Mouse (Mus musculus) T-helper 17 cell (primary cell): ENCODE measurements around the gene Gm21973.

Experiments used
- in situ Hi-C, 2 experiments: fragments of 300-600 bp; cut with MboI, MseI; formaldehyde crosslinking; loops; 1 replicate in 1 of 2; 2 replicates in 1 of 2; pipeline ENCODE4 v1.15.1; 2025; ENCODE audit warnings: high pct_unique_total_duplicates in 2 of 2

The Gm21973 gene

DNA sequence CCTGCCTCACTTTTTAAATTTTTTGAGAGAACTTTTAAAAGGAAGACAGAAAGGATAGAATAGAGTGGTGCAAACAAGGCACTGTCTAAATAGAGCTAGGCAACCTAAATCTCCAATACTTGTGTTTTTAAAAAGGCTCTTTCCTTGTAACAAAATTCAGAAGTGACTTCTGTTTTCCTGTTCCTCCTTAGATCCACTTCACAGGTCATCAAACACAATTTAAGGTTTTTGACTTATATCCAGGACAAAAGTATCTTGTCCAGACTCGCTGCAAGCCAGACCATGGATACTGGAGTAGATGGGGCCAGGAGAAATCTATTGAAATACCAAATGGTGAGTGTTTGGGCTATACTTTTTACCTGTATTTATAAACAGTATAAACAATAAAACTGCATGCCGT lies at the start of gene Gm21973:
Gene Gm21973, plus strand, starts transcription at position 301 of the 400 bp plus-strand sequence.
- in situ Hi-C loops: no loop called here

DNA sequence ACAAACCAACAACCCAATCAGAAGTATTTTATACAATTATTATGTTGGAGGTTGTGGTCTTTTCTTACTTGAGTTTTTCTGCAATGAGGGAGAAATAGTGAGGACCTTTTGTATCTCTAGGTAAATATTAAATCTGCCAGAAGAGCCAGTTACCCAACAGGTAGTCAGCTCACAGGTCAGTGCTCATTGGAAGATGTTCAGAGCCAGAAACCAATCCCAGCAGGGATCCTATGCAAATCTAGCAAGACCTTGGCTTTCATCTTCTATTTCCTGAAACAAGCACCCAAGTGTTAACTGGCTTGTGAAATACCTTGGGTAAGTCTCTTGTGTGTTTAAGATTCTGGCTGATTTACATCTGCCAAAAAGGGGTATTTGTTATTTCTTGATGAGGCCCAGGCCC lies 48.8 kb upstream of the Gm21973 start:
- in situ Hi-C loops: loop anchor here in 1 of 2 experiments (5.0 kb wide), 1 partner anchor 71 kb away; no protein-coding TSS in a partner anchor

DNA sequence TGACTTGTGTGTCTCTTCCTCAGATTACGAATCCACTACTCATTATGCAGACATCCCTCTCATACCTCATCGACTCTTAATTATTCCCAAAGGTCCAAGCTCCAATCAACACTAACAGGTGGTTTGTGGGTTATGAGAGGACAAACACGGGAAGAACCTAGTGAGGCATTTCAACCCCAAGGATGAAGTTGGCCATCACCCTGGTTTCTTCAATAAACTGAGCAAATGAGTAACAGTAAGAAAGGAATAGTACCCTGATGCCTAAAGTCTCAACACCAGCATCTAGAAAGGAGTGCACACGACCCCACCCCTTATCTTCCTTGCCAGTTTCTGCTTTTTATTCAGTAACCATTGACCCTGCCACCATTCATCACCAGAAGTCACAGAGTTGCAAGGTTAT lies 47.7 kb upstream of the Gm21973 start:
- in situ Hi-C loops: loop anchor here in 1 of 2 experiments (5.0 kb wide), 1 partner anchor 70 kb away; no protein-coding TSS in a partner anchor

DNA sequence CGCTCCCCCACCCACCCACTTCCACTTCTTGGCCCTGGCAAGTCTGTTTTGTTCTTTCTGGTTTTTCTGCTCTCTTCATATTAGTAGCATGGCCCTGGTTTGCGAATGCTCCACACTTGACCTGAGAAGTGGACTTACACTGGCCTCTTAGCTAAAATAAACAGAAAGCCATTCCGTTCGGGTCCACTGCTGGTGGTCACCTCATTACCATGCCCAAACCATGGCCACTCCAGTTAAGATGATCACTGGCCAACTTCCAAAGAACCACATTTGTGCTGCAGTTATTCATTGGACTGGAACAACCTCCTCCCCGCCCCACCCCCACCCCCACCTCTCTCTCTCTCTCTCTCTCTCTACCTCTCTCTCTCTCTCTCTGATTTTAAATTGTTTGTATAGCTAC lies 43.6 kb upstream of the Gm21973 start:
- in situ Hi-C loops: no loop called here

DNA sequence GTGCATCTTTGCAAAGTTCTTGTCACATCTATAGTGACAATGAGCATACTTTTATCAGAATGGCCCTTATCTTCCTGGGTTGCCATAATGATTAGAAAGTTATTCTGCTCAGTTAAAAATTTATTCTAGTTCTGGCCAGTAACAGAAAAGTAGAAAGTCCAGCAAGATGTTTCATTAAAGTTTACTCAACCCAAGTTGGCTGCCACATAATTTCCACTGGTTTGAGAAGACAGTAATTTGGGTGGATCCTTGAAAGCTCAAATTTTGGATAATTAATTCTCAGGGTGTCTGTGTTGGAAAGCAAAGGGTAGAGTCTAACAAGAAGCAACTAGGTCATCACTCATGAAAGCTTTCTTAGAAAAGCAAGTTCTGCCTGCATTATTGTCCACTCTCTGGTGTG lies 41.5 kb upstream of the Gm21973 start:
- in situ Hi-C loops: no loop called here

DNA sequence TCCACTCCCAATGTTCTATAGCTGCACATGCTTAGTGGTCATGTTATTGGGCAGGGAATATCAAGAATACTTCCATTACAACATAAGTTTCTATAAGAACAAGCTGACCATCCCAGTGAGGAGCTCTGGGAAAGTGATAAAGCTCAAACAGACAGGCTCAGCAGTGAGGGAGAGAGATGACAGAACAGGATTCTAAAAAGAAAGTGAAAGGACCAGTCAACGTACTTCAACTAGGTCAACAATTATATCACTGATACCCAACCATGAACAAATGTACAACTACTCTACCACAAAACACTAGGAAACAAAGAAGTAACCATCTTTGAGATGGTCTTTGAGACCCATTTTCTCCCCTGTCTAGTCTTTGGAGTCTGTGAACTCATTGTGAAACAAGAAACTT lies 28.6 kb upstream of the Gm21973 start:
- in situ Hi-C loops: no loop called here

DNA sequence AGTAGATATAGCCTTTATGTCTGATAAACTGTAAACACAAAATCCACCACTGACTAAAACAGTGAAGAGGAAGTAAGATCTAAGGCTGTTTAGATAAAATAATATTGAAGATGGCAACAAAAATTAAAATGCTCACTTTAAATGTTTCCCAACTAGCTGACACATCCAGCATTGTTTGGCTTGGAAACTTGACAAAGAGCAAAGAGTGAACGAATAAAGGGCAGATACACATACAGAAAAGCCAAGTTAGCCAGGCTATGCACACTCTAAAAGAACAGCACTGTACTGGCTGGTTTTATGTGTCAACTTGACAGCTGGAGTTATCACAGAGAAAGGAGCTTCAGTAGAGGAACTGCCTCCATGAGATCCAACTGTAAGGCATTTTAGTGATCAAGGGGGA lies 27.1 kb upstream of the Gm21973 start:
- in situ Hi-C loops: no loop called here

DNA sequence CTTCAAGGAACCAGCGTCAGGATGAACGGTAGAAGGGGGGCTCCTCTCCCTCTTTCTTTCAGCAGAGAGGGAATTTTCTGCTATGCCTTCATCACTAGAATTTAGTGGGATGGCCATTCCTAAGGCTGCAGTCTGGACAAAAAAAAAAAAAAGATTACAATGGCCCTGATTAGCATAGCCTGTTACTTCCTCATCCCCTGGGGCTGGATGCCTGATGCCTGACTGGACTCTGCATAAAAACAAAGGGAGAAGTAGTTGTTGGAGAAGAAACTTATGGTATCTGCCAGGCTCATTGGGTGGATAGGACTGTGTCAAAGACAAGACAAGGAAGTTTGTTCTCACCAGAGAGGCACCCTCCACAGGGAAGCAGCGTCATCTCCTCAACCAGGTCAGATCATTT lies 25.7 kb upstream of the Gm21973 start:
- in situ Hi-C loops: no loop called here

DNA sequence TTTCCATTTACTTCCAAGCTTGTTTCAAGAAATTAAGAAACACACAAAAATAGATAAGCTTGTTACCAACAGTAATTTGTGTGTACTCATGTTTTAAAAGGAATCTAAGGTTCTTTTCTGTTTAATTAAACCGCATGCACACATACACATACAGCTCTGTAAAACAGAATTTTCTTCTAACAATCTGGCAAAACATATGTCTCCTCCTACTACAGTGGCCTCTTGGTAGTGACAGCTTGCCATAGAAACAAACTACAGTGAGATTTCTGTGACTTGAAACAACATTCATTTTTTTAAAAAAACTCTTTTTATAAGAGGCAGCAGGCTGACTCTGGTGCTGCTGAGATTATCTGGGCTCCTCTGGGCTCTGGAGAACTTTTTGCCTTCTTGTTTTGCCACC lies 18.7 kb upstream of the Gm21973 start:
- in situ Hi-C loops: loop anchor here (5.0 kb wide), 2 partner anchors 739 to 859 kb away; no protein-coding TSS in a partner anchor

DNA sequence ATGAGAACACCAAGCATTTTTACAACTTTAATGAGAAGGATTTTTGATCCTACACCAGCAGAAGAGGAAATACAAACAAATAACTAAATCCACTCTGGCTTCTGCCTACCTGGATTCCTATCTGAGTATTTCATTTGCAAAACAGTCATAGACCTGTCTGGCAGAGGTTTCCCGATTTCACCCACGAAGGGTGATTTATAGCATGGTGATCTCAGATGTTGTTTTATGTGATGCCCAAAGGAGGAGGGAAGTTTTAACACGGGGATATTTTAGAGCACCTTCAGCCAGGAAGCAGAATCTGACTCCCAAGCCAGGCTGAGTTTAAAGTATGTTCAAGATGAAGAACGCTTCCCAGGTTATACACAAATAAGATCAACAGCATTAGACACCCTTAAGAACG lies 13.4 kb upstream of the Gm21973 start:
- in situ Hi-C loops: loop anchor here in 1 of 2 experiments (10.0 kb wide), 2 partner anchors 427 to 857 kb away; no protein-coding TSS in a partner anchor

DNA sequence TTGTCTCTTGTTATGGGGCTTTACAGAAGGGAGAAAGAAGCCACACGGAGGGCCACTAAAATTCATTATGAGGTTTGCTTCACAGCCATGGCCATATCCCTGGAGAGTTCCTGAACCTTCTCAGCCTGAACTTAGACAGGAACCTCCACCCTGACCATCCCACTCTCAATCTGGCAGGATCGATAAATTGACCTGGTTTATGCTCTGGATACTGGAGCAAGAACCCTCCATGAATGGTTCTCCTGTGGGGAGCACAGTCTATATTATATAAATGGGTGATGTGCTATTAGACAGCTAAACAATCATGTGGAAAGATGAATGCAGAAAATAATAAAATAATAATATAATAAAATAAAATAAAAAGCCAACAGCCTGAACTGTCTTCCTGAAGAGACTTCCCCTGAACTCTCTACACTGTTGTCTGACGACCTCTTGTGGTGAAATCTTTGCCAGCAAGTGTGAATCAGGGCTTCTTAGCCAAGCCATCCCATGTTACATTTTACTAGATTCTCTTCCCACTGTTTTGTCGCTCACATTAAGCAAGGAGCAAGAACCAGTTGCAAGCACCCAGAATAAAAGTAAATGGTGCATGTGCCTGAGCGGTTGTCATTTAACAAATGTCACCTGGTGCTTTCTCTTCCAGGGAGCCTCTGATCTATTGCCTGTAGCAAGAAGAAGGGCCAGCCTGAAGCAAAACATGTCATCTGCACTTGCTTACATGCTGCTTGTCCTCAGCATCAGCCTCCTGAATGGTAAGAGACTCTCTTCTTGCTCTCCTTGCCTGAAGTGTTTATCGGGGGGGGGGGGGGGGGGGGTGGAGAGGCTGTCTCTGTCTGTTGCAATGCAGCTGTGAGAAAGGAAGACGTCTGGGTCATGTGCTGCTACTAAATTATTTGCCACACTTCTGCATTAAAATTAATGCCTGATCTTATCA lies 11.4 kb upstream of the Gm21973 start:
- in situ Hi-C loops: loop anchor here in 1 of 2 experiments (10.0 kb wide), 2 partner anchors 429 to 859 kb away; no protein-coding TSS in a partner anchor

DNA sequence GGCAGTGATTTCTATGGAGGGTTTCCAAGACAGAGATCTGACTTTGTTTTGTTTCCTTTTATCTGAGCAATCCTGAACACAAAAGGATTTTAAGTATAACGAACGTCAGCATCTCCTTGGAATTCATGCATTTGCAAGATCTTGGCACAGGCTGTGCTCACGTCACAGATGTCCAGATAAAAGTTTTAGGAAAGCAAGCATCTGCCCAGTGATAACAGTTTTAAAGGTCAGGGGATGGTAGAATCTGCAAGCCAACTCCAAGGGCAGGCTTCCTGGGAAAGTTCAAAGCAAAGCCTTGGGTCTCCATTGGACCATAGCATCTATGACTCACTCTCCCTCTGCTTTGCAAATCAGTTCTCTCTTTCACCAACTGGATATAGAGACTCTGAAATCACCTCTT lies 5.4 kb downstream of the Gm21973 start:
- in situ Hi-C loops: no loop called here

DNA sequence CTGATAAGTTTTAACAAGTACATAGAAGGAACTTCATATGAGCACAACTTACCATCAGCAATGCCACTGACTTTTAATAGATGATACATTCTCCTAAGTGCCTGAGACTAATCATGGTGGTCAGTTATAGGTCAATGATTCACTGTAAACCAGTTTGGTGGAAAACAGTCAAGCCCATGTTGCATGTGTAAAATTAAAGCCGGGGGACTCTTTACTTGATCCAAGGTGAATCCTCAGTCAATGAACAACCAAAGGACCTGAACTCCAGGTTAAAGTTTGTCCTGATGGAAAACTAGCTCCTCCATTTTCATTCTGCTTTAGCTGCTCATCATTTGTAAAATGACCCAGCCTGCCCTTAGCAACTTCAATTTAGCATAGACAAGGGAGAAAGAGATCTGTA lies 7.4 kb downstream of the Gm21973 start:
- in situ Hi-C loops: no loop called here

DNA sequence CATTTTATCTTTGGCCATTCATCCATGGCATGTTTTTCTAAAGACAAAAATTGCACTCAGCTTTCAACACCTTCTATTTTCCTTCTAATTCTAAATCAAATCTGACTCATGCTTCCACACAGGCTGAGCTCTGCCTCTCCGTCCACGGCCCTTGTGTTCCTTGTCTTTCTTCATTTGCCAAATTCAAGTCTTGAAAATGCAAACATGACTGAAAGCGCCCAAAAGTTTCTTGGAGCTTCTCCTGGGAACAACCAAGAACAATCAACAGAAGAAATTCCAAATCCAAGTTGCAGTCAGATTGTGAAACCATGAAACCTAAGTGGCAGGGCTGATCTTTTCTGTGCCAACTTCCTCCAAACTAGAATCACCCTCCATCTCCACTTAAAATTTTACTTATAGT lies 13.4 kb downstream of the Gm21973 start:
- in situ Hi-C loops: no loop called here

DNA sequence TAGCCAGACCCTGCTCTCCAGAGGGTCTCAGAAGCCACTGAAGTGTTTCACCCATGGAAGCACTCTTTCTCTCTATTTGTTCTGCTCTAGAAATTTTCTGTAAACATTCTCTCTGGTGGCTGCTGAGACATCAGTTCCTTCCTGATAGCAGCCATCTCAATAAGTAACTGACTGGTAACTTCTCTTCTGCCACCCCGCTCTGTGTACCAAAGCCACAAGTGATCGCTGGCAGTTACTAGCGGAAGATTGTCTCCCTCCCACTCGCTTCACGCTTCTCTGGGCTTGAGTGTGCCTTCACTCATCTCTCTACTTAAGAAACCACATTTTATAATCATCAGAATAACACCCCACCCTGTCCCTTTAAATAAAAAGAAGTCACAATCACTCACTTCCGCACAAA lies 21.9 kb downstream of the Gm21973 start:
- in situ Hi-C loops: loop anchor here in 1 of 2 experiments (5.0 kb wide), 1 partner anchor 70 kb away; no protein-coding TSS in a partner anchor

DNA sequence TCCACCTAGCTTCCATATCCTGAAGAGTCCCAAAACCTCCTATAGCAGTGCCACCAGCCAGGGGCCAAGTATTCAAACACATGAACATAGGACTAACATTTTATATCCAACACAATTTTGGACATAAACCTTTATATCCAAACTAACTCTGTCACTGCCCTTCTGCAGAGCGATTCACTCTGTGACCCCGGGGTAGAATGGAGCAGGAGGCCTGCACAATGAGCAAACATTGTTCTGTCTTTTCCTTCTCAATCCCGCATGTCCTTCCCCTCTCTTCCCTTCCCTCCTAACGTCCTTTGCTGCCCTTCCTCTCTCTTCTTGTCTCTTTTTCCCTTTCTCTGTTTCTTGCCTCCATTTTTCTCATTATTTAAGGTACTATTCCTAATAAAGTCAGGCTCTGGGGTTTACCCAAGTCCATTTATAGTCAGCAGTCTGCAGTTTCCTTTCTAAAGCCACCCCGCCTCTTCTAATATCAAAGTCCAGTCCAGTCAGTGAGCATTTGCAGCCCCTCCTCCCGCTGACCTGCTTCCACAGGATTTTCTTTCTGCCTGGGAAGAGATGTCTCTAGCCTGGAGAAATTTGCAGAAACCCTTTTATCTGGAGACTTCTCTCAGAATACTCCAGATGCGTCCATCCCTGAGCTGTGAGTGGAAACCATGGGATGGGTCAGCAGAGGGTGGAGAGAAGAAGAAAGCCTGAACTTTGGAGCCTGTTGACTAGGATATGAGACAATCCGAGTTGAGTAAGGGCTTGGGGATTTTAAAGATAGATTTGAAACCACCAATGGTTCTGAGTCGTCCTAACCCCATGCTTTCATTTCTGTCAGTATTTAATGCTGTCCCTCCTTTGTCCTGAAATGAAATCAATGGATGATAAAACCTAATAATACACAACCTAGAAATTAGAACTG lies 33.1 kb downstream of the Gm21973 start, which contains the start of gene Agxt2:
Gene Agxt2, plus strand, starts transcription at position 494 of the 910 bp plus-strand sequence.
- in situ Hi-C loops: no loop called here

DNA sequence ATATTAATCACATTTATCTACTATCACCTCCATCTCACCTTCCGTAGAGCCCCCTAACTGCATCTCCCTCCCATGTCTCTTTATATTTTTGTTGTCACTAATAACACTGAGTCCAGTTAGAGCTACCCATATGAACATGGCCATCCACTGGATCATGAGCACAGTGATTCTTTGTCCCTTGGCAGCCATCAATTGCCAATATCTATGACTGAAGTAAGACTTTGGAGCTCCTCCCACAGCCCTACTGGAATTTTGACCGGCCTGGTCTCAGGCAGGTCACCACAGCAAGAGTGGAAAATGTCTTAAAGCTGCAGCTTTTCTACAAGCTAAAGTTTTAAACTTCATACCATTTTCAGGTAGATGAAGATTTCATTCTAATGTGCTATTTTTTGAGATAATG lies 41.2 kb downstream of the Gm21973 start:
- in situ Hi-C loops: no loop called here

DNA sequence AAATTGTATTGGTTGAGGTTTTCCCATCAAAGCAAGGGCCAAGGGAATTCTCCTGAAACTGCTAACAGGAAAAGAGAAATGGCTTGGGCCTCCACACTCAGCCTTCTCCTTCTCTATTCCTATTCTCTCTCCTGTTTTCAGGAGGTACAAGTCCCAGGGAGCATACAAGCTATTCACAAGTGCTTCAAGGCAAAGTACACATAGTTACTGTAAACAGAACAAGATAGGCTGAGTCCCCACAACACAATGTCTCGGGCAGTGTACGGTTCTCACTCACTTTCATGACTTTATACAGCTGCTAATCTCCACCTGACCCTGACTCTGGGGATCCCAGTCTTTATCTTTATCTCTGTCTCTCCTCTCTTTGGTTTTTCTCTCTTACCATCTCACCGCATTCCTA lies 50.2 kb downstream of the Gm21973 start:
- in situ Hi-C loops: no loop called here

DNA sequence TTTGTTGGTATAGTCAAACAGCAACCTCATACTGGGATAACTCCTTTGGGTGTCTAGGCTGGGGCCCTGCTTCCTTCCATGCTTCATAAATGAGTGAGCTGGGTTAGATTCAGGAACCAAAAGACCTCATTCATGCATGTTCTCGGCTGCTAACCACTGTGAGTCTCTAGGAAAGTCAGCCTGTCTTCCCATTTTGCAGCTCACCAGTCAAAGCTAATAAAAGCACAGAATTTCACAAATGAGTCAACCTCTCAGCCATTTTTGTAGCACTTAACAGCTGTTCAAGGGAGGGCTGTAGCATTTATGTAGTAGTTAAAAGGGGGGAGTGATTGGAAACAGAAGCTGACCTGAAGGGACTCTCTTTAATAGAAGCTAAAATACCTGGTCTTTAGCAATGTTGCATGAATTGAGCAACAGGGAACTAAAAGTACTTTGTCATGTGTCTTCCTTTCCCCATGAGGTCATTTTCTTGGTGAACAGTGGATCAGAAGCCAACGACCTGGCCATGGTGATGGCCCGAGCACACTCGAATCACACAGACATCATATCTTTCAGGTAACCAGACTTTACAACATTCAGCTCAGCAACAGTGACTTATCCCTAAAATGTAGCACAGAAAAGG lies 53.3 kb downstream of the Gm21973 start:
- in situ Hi-C loops: no loop called here

DNA sequence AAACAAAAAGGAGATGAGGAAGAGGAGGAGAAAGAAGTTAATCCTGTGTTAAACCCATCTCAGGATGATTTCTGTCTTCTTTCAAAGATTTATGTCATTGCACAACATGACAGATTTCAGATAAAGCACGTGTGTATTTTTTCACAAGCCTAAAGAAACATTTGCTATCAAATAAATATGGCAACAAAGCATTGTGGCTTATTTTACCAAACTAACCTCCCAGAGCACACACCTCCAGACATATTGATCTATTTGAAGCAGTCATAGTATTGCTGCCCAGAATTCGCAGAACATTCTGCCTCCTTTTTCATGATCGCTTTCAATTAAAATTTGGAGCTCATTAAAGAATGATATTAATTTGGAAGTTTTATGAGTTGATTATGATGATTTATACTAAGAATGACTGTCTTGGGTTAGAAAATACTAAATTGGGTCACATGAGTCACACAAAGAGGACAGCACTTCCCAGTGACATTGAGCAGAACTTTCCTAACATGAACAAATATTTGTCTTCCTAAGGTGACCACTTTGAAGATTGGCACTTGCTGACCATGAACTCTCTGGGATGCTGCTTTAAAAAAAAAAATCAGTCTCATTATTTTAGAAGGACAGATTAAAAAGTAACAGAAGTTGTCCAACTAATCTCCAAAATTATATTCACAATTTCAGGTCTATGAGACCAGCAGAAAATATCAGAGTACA lies 54.7 kb downstream of the Gm21973 start:
- in situ Hi-C loops: no loop called here

DNA sequence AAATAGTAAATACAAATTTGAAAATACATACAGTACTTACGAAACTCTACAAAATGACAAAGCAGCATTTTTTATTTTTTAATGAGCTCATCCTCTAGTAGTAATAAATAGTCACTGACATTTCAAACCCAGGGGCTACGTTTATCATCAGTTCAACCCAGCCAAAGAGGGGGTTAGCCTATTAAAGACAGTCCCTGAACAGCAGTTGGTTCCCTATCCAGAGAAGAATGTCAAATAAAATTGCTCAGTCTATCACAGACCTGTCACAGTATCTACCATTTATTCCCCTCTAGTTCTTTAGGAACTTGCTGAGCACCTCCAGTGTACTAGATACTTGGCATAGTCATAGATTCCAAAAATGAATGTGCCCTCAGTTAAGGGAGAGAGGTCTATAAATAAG lies 62.1 kb downstream of the Gm21973 start:
- in situ Hi-C loops: no loop called here
